Mouse (Mus musculus) B cell, adult 2 months (primary cell): ENCODE results near the gene Jhy.

Source experiments
- DNase-seq, 2 experiments: peaks; one replicate each; pipeline ENCODE4 v3.0.0; 2022

Gene Jhy

GRCm38 (mm10) chr9:40917871-40918613, 45.9 kb downstream of the Jhy start:
- peak; percentile 5 to 14 for DNase-seq

GRCm38 (mm10) chr9:40908915-40909314, 55.0 kb downstream of the Jhy start:
- DNase-seq: no peak

GRCm38 (mm10) chr9:40908411-40908810, 55.5 kb downstream of the Jhy start:
- no peak for DNase-seq

- no peak for DNase-seq
These were observed 56.5 kb downstream of the Jhy start for GRCm38 (mm10) chr9:40907413-40907812.

- DNase-seq: no peak
These were observed 71.5 kb downstream of the Jhy start for GRCm38 (mm10) chr9:40892456-40892855.

- no peak for DNase-seq
These were observed 74.5 kb downstream of the Jhy start for GRCm38 (mm10) chr9:40889389-40889788.

- no peak for DNase-seq
These were observed 78.2 kb downstream of the Jhy start for GRCm38 (mm10) chr9:40885669-40886068.

GRCm38 (mm10) chr9:40878998-40879397, 84.9 kb downstream of the Jhy start:
- no peak for DNase-seq

GRCm38 (mm10) chr9:40878291-40878945, 85.5 kb downstream of the Jhy start:
- no peak for DNase-seq

GRCm38 (mm10) chr9:40877881-40878235, 86.1 kb downstream of the Jhy start:
- DNase-seq: peak; percentile 17 to 26

- DNase-seq: no peak
These were observed 86.6 kb downstream of the Jhy start for GRCm38 (mm10) chr9:40877146-40877880.

GRCm38 (mm10) chr9:40876693-40877092, 87.2 kb downstream of the Jhy start:
- no peak for DNase-seq

GRCm38 (mm10) chr9:40876164-40876563, 87.8 kb downstream of the Jhy start:
- DNase-seq: no peak

- DNase-seq: no peak
These were observed 88.5 kb downstream of the Jhy start for GRCm38 (mm10) chr9:40875431-40875830.

- no peak for DNase-seq
These were observed 89.0 kb downstream of the Jhy start for GRCm38 (mm10) chr9:40874961-40875360.

GRCm38 (mm10) chr9:40873556-40874470, 90.1 kb downstream of the Jhy start, which contains the start of gene Bsx:
TSS of gene Bsx (plus strand) at chr9:40874127.
- DNase-seq: peak; percentile 37

GRCm38 (mm10) chr9:40872156-40872478, 91.8 kb downstream of the Jhy start:
- peak; percentile 52 to 56 for DNase-seq

- DNase-seq: peak; percentile 4 to 7
These were observed 92.4 kb downstream of the Jhy start for GRCm38 (mm10) chr9:40871369-40872155.

GRCm38 (mm10) chr9:40870331-40870730, 93.6 kb downstream of the Jhy start:
- DNase-seq: no peak

- no peak for DNase-seq
These were observed 104.7 kb downstream of the Jhy start for GRCm38 (mm10) chr9:40859196-40859595.

- no peak for DNase-seq
These were observed 105.3 kb downstream of the Jhy start for GRCm38 (mm10) chr9:40858461-40859160.
